Mouse (Mus musculus) heart, embryonic 11.5 days (tissue): ENCODE data around the gene Myl9. TPM values are rescaled to one million over a fixed set of nuclear protein-coding genes. Genes with fewer than 3 reads are reported as not detected.
A peak's percentile ranks its signal among the peaks of the same experiment; 100 is the strongest.

Experiments
- ATAC-seq: fragments of 200-750 bp; cut with Nextera tagmentation; replicated peaks from 2 replicates; pipeline ENCODE4 v1.8.0; 2017; ENCODE audit warnings: moderate library complexity; ENCODE audit not compliant: insufficient number of reproducible peaks, low FRiP score, low TSS enrichment
- H3K27ac ChIP-seq: fragments of 300-500 bp; sonication (generic); 2 replicates; pipeline ENCODE4 v1.5.1; 2014; ENCODE audit warnings: mild to moderate bottlenecking, low read depth, low read length
- H3K27me3 ChIP-seq: fragments of 300-500 bp; sonication (generic); 2 replicates; pipeline ENCODE4 v1.6.1; 2014; ENCODE audit warnings: mild to moderate bottlenecking, low read length, mixed read lengths; ENCODE audit not compliant: control insufficient read depth, insufficient read depth
- H3K36me3 ChIP-seq: fragments of 300-500 bp; sonication (generic); 2 replicates; pipeline ENCODE4 v1.6.1; 2014; ENCODE audit warnings: mild to moderate bottlenecking, low read length, moderate library complexity, mixed read lengths; ENCODE audit not compliant: control insufficient read depth, insufficient read depth
- H3K4me1 ChIP-seq: fragments of 300-500 bp; sonication (generic); 2 replicates; pipeline ENCODE4 v1.6.1; 2014; ENCODE audit warnings: low read length; ENCODE audit not compliant: control insufficient read depth, insufficient read depth
- H3K4me2 ChIP-seq: fragments of 300-500 bp; sonication (generic); 2 replicates; pipeline ENCODE4 v1.6.1; 2014; ENCODE audit warnings: mild to moderate bottlenecking, moderate library complexity
- H3K4me3 ChIP-seq: fragments of 300-500 bp; sonication (generic); 2 replicates; pipeline ENCODE4 v1.5.1; 2014; ENCODE audit warnings: low read depth, low read length
- H3K9ac ChIP-seq: fragments of 300-500 bp; sonication (generic); 2 replicates; pipeline ENCODE4 v1.6.1; 2014; ENCODE audit warnings: mild to moderate bottlenecking, low read depth, low read length, moderate library complexity
- H3K9me3 ChIP-seq: fragments of 300-500 bp; sonication (generic); replicated peaks from 2 replicates; pipeline ENCODE4 v1.6.1; 2016; ENCODE audit warnings: low read length; ENCODE audit not compliant: control insufficient read depth
- WGBS: fragments of 180-500 bp; shearing (Covaris S2); extraction: QIAGEN DNeasy Blood & Tissue Kit; methylation state at CpG from one replicate; pipeline ENCODE4 v1.1.7; 2014; ENCODE audit not compliant: insufficient replicate concordance; 5-methylcytosine and 5-hydroxymethylcytosine counted together
- polyA plus RNA-seq: library from polyadenylated mRNA; unstranded; fragments of >200 nt; fragmentation: Nextera tagmentation; extraction: Ambion mirVana; gene quantifications from 2 replicates; pipeline ENCODE4 v1.2.1, GENCODE M21; 2014

Gene Myl9
- polyA plus RNA-seq, 1 experiment from 2014 or later: 2,229 TPM

DNA sequence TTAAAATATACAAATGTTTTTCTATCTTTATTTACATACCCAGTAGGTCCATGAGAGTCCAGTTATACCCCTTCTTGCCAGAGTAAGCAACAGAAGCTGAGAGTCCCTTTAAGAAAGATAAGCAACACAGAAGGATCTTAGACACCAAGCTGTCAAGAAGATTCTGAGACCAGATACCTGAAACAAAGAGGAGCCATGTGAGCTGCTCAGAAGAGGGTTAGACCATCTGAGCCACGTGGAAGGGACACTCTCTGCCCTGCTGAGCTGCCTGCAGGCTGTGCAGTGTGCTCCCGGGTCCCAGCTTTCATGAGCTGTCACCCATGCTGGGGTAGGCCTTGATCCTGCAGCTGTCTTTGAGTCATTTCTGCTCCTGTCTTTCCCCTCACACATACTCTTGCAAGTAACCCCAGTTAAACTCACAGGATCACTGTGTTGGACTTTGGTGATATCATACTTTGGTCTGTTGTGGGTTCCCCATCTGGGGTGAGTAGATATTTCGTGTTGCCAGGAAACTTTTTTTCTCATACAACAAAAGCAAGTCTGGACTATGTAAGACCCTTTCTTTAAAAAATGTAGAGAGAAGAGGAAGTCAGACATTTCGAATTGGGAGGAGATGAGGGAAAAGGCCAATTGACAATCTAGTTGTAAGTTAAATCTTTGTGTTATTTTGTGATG, 28.6 kb downstream of the Myl9 start:
- H3K4me1 ChIP-seq: no peaks in the 10 kb centered on the region
- H3K9me3 ChIP-seq: no peaks in the 10 kb centered on the region
- no peak overlapping the region for H3K27ac ChIP-seq
- 67% methylated on average over 4 of the region's 4 CpGs for WGBS
- H3K4me3 ChIP-seq: no peak overlapping the region
- no peak for ATAC-seq
- H3K36me3 ChIP-seq: no peaks in the 10 kb centered on the region
- H3K9ac ChIP-seq: no peak overlapping the region
- H3K27me3 ChIP-seq: no peaks in the 10 kb centered on the region
- H3K4me2 ChIP-seq: no peak overlapping the region

- no peak for ATAC-seq
- Histone ChIP-seq H3K27me3 (no peaks in the 10 kb centered on the region), H3K4me3 (no peak overlapping the region), H3K9me3 (no peaks in the 10 kb centered on the region), H3K4me1 (no peaks in the 10 kb centered on the region), H3K36me3 (no peaks in the 10 kb centered on the region), H3K27ac (no peak overlapping the region), H3K4me2 (no peak overlapping the region), H3K9ac (no peak overlapping the region)
- WGBS: 89% methylated on average over 4 of the region's 4 CpGs
Observed at GRCm38 (mm10) chr2:156804589-156804988, 29.4 kb downstream of the Myl9 start.

GRCm38 (mm10) chr2:156806886-156807285, 31.7 kb downstream of the Myl9 start:
- ATAC-seq: no peak
- WGBS: 60% methylated on average over 6 of the region's 6 CpGs

GRCm38 (mm10) chr2:156809579-156809978, 34.4 kb downstream of the Myl9 start:
- H3K9ac ChIP-seq: no peak overlapping the region
- H3K9me3 ChIP-seq: no peaks in the 10 kb centered on the region
- no peak overlapping the region for H3K27ac ChIP-seq
- 0 out of 2 replicates have a peak, but pooled peaks cover 4% of the 10 kb centered on the region for H3K4me1 ChIP-seq
- H3K4me2 ChIP-seq: no peak overlapping the region
- H3K36me3 ChIP-seq: no peaks in the 10 kb centered on the region
- no peak for ATAC-seq
- WGBS: 47% methylated on average over 2 of the region's 2 CpGs
- no peaks in the 10 kb centered on the region for H3K27me3 ChIP-seq
- no peak overlapping the region for H3K4me3 ChIP-seq

More at GRCm38 (mm10) chr2:156806886-156807285, 31.7 kb downstream of the Myl9 start:
- Histone ChIP-seq H3K9me3 (no peaks in the 10 kb centered on the region), H3K27me3 (no peaks in the 10 kb centered on the region), H3K4me1 (no peaks in the 10 kb centered on the region), H3K36me3 (no peaks in the 10 kb centered on the region), H3K4me2 (no peak overlapping the region), H3K27ac (no peak overlapping the region), H3K4me3 (no peak overlapping the region), H3K9ac (no peak overlapping the region)

DNA sequence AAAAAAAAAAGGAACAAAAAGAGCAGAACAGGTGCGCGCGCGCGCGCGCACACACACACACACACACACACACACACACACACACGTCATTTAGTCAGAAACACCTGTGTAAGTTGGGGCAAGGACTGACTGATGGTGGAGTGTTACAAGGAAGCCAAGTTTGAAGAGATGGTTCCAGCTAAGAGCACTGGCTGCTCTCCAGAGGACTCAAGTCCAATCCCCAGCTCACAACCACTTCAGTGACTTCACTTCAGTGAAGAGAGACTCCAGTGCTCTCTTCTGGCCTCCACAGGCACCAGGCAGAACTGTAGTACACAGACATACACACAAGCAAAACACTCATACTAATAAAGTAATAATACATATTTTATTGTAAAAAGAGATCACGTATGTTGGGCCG, 35.5 kb downstream of the Myl9 start:
- no peak overlapping the region for H3K4me2 ChIP-seq
- WGBS: 98% methylated on average over 10 of the region's 10 CpGs

DNA sequence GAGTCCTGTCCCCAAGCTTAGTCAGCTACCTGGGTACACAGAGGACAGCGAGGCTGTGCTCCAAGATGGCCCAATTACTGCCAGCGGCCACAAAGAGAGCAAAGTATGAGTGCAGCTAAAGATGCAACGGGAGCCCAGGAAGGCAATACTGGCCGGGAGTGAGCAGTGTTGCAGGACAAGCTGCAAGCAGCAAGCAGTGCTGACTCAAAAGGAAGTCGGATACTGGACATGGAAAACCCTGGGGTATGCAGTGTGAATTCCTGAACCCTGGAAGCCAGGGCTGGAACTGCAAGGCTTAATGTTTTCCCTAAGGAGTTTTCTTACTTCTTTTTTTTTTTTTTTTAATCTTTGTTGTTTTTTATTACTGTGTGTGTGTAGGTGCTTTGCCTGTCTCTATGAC, 36.3 kb downstream of the Myl9 start:
- Histone ChIP-seq H3K9ac (no peak overlapping the region), H3K4me2 (no peak overlapping the region), H3K4me1 (0 out of 2 replicates have a peak, but pooled peaks cover 7% of the 10 kb centered on the region), H3K36me3 (no peaks in the 10 kb centered on the region), H3K27ac (no peak overlapping the region), H3K9me3 (no peaks in the 10 kb centered on the region), H3K27me3 (no peaks in the 10 kb centered on the region), H3K4me3 (no peak overlapping the region)
- ATAC-seq: no peak
- WGBS: 56% methylated on average over 5 of the region's 5 CpGs

More for the DNA sequence above, 35.5 kb downstream of the Myl9 start:
- H3K9me3 ChIP-seq: no peaks in the 10 kb centered on the region
- 0 out of 2 replicates have a peak, but pooled peaks cover 7% of the 10 kb centered on the region for H3K4me1 ChIP-seq
- H3K4me3 ChIP-seq: no peak overlapping the region
- no peaks in the 10 kb centered on the region for H3K36me3 ChIP-seq
- H3K9ac ChIP-seq: no peak overlapping the region
- ATAC-seq: no peak
- no peaks in the 10 kb centered on the region for H3K27me3 ChIP-seq
- H3K27ac ChIP-seq: no peak overlapping the region

DNA sequence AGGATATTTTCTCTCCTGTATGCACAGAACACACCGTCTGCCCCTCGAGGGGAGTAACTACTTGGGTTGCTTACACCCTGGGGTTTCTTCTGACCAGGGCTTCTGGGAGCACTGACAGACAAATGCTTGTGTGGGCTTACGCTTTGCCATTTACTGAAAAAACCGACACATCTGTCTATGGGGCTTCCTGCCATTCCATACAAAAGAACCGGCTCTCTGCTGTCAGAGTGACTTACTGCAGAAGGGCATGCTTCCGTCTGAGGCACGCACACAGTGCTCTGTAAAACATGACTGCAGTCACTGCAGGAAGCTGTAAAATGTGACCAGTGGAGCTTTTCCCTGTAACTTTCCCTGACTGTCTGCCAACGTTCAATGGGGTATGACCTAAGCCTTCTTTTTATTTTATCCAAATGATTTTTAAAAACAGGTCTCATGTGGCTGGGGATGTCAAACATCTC, 39.2 kb downstream of the Myl9 start:
- Histone ChIP-seq H3K4me1 (0 out of 2 replicates have a peak, but pooled peaks cover 7% of the 10 kb centered on the region), H3K36me3 (no peaks in the 10 kb centered on the region), H3K9ac (no peak overlapping the region; the same call in 1 of the 2 replicates), H3K4me3 (no peak overlapping the region), H3K27ac (peak overlapping the region; percentile 62), H3K9me3 (no peaks in the 10 kb centered on the region), H3K4me2 (no peak overlapping the region; the same call in 1 of the 2 replicates), H3K27me3 (no peaks in the 10 kb centered on the region)
- ATAC-seq: no peak
- 34% methylated on average over 8 of the region's 8 CpGs for WGBS

DNA sequence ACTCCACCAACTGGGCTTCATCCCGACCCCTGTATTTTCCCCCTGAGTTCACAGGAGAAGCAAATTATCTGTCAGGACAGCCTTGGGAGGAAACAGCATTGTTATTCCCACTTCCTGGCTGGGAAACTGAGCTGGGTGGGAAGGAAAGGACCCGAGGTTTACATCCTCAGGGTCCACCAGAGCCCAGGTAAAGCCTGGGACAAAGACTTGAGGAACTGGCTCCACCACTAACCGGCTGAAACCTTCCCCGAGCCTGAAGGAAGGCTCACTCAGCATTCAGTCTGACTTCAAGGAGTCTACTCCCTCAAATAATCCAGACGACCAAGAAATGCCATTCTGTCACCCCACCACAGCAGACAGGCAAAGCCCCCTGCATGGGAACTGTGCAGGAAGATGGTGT, 39.7 kb downstream of the Myl9 start:
- peak overlapping the region; percentile 28; the same call in 1 of the 2 replicates for H3K9ac ChIP-seq
- WGBS: 29% methylated on average over 5 of the region's 5 CpGs

More for the DNA sequence above, 39.7 kb downstream of the Myl9 start:
- ATAC-seq: no peak
- Histone ChIP-seq H3K36me3 (no peaks in the 10 kb centered on the region), H3K9me3 (no peaks in the 10 kb centered on the region), H3K4me3 (no peak overlapping the region), H3K27ac (peak overlapping the region; percentile 62), H3K27me3 (no peaks in the 10 kb centered on the region), H3K4me1 (0 out of 2 replicates have a peak, but pooled peaks cover 7% of the 10 kb centered on the region), H3K4me2 (no peak overlapping the region; the same call in 1 of the 2 replicates)
